Mouse (Mus musculus): Measurements from ENCODE around the gene Ceacam18. TPM values are rescaled to one million over a fixed set of nuclear protein-coding genes. Genes with fewer than 3 reads are reported as not detected.
"Not testable (repeated sequence)": the region's sequence is repeated elsewhere in the genome, so short reads cannot be mapped to it uniquely, and the experiment has no call there.

Gene Ceacam18
- polyA plus RNA-seq, 1 experiment, result 0.04 TPM

GRCm38 (mm10) chr7:43660002-43660401 is 25.5 kb downstream of the Ceacam18 start, which contains the start of gene Siglece:
Gene Siglece (minus strand): TSS chr7:43660161.
- Histone ChIP-seq H3K4me3 (ENCODE audit: insufficient read depth, low read length) (no peak within 1 kb of the TSS), H3K4me1 (ENCODE audit: control insufficient read depth, insufficient read depth, low read length) (no peaks in the 10 kb centered on the region), H3K27ac (ENCODE audit: insufficient read depth, low read length) (no peak within 1 kb of the TSS)
- no peak for TF ChIP-seq POLR2A (IDR thresholded peaks at IDR 0.05; ENCODE audit: extremely low read depth, insufficient read depth, low read length)
- no peak for TF ChIP-seq CTCF (IDR thresholded peaks at IDR 0.05; ENCODE audit: extremely low read depth, insufficient read depth, low read length)

GRCm38 (mm10) chr7:43662804-43663203 is 28.3 kb downstream of the Ceacam18 start:
- TF ChIP-seq CTCF (IDR thresholded peaks at IDR 0.05; ENCODE audit: extremely low read depth, insufficient read depth, low read length) (no peak), POLR2A (IDR thresholded peaks at IDR 0.05; ENCODE audit: extremely low read depth, insufficient read depth, low read length) (no peak)
- H3K4me3 ChIP-seq (ENCODE audit: insufficient read depth, low read length), result no peak overlapping the region
- no peak overlapping the region for H3K27ac ChIP-seq (ENCODE audit: insufficient read depth, low read length)
- H3K4me1 ChIP-seq (ENCODE audit: control insufficient read depth, insufficient read depth, low read length), result no peaks in the 10 kb centered on the region

- H3K27ac ChIP-seq (ENCODE audit: insufficient read depth, low read length); H3K4me3 ChIP-seq (ENCODE audit: insufficient read depth, low read length); H3K4me1 ChIP-seq (ENCODE audit: control insufficient read depth, insufficient read depth, low read length): not testable (repeated sequence)
These were observed 32.7 kb downstream of the Ceacam18 start for GRCm38 (mm10) chr7:43667221-43667620.

- H3K27ac ChIP-seq (ENCODE audit: insufficient read depth, low read length), result no peak overlapping the region
- H3K4me3 ChIP-seq (ENCODE audit: insufficient read depth, low read length), result no peak overlapping the region
- TF ChIP-seq CTCF (IDR thresholded peaks at IDR 0.05; ENCODE audit: extremely low read depth, insufficient read depth, low read length), result no peak
- no peak for TF ChIP-seq POLR2A (IDR thresholded peaks at IDR 0.05; ENCODE audit: extremely low read depth, insufficient read depth, low read length)
- H3K4me1 ChIP-seq (ENCODE audit: control insufficient read depth, insufficient read depth, low read length), result 0 out of 2 replicates have a peak, but pooled peaks cover 2% of the 10 kb centered on the region
These were observed 34.1 kb downstream of the Ceacam18 start for GRCm38 (mm10) chr7:43668582-43668981.

- TF ChIP-seq CTCF (IDR thresholded peaks at IDR 0.05; ENCODE audit: extremely low read depth, insufficient read depth, low read length) (no peak), POLR2A (IDR thresholded peaks at IDR 0.05; ENCODE audit: extremely low read depth, insufficient read depth, low read length) (no peak)
- Histone ChIP-seq H3K4me1 (ENCODE audit: control insufficient read depth, insufficient read depth, low read length) (0 out of 2 replicates have a peak, but pooled peaks cover 2% of the 10 kb centered on the region), H3K4me3 (ENCODE audit: insufficient read depth, low read length) (peak overlapping the region; percentile 44; the same call in 1 of the 2 replicates), H3K27ac (ENCODE audit: insufficient read depth, low read length) (no peak overlapping the region)
These were observed 36.7 kb downstream of the Ceacam18 start for GRCm38 (mm10) chr7:43671064-43671808.

GRCm38 (mm10) chr7:43671809-43672580 is 37.5 kb downstream of the Ceacam18 start, which contains the start of gene Ctu1:
Gene Ctu1 (plus strand): TSS chr7:43672016.
- H3K27ac ChIP-seq (ENCODE audit: insufficient read depth, low read length), result no peak within 1 kb of the TSS

GRCm38 (mm10) chr7:43672581-43673260 is 38.2 kb downstream of the Ceacam18 start:
- peak overlapping the region; percentile 44 for H3K4me3 ChIP-seq (ENCODE audit: insufficient read depth, low read length)
- no peak overlapping the region for H3K27ac ChIP-seq (ENCODE audit: insufficient read depth, low read length)
- 0 out of 2 replicates have a peak, but pooled peaks cover 2% of the 10 kb centered on the region for H3K4me1 ChIP-seq (ENCODE audit: control insufficient read depth, insufficient read depth, low read length)
- TF ChIP-seq POLR2A (IDR thresholded peaks at IDR 0.05; ENCODE audit: extremely low read depth, insufficient read depth, low read length) (no peak), CTCF (IDR thresholded peaks at IDR 0.05; ENCODE audit: extremely low read depth, insufficient read depth, low read length) (no peak)

More at GRCm38 (mm10) chr7:43671809-43672580, 37.5 kb downstream of the Ceacam18 start, which contains the start of gene Ctu1:
- TF ChIP-seq POLR2A (IDR thresholded peaks at IDR 0.05; ENCODE audit: extremely low read depth, insufficient read depth, low read length) (peak; percentile 74), CTCF (IDR thresholded peaks at IDR 0.05; ENCODE audit: extremely low read depth, insufficient read depth, low read length) (no peak)
- Histone ChIP-seq H3K4me3 (ENCODE audit: insufficient read depth, low read length) (peak within 1 kb of the TSS; percentile 44), H3K4me1 (ENCODE audit: control insufficient read depth, insufficient read depth, low read length) (0 out of 2 replicates have a peak, but pooled peaks cover 2% of the 10 kb centered on the region)

GRCm38 (mm10) chr7:43675091-43675490 is 40.6 kb downstream of the Ceacam18 start:
- Histone ChIP-seq H3K4me1 (ENCODE audit: control insufficient read depth, insufficient read depth, low read length) (0 out of 2 replicates have a peak, but pooled peaks cover 2% of the 10 kb centered on the region), H3K27ac (ENCODE audit: insufficient read depth, low read length) (no peak overlapping the region)

GRCm38 (mm10) chr7:43678517-43678916 is 44.0 kb downstream of the Ceacam18 start:
- H3K4me1 ChIP-seq (ENCODE audit: control insufficient read depth, insufficient read depth, low read length), result no peaks in the 10 kb centered on the region
- H3K4me3 ChIP-seq (ENCODE audit: insufficient read depth, low read length), result no peak overlapping the region
- TF ChIP-seq POLR2A (IDR thresholded peaks at IDR 0.05; ENCODE audit: extremely low read depth, insufficient read depth, low read length) (no peak), CTCF (IDR thresholded peaks at IDR 0.05; ENCODE audit: extremely low read depth, insufficient read depth, low read length) (peak; percentile 44)

More at GRCm38 (mm10) chr7:43675091-43675490, 40.6 kb downstream of the Ceacam18 start:
- TF ChIP-seq CTCF (IDR thresholded peaks at IDR 0.05; ENCODE audit: extremely low read depth, insufficient read depth, low read length) (no peak), POLR2A (IDR thresholded peaks at IDR 0.05; ENCODE audit: extremely low read depth, insufficient read depth, low read length) (no peak)
- no peak overlapping the region for H3K4me3 ChIP-seq (ENCODE audit: insufficient read depth, low read length)

More at GRCm38 (mm10) chr7:43678517-43678916, 44.0 kb downstream of the Ceacam18 start:
- no peak overlapping the region for H3K27ac ChIP-seq (ENCODE audit: insufficient read depth, low read length)
